Mouse (Mus musculus) B cell, adult 62 days (primary cell): ENCODE results near the gene Vmn2r15. TPM values are rescaled to one million over a fixed set of nuclear protein-coding genes. Genes with fewer than 3 reads are reported as not detected.

Experiments
- total RNA-seq: library from RNA; stranded (reverse); gene quantifications from 4 replicates; pipeline ENCODE4 v1.2.4, GENCODE M21; 2023

The Vmn2r15 gene
- total RNA-seq = not detected in 4 replicates

DNA sequence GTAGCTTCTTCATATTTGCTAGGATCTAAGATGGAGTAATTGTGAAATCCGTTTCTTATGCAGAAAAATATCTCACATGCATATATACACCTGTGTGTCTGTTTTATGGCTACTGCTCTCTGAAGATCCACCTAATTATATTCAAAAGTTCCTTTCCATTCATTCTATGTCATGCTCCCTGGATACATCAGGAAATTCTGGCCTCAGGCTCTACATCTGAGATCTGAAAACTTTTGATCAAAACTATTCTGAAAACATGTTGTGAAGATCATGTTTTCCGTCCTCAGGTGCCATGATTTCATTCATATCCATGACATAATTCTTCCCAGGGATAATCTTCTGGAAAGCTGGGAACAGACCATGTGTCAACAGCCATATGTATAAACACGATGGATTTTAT lies at the start of gene Vmn2r15:
Vmn2r15 (minus strand) TSS at position 101 of the 400 bp plus-strand sequence.

GRCm38 (mm10) chr5:109329862-109330261 lies 32.4 kb upstream of the Vmn2r15 start, which contains the start of gene Vmn2r16:
Vmn2r16 (plus strand) TSS chr5:109330162.

Other genes starting within 250 kb of the Vmn2r15 start
- gene Vmn2r11, start 238.1 kb downstream of the Vmn2r15 start, total RNA-seq = not detected in 4 replicates
- not detected in 4 replicates for gene Vmn2r12, start 199.7 kb downstream of the Vmn2r15 start, total RNA-seq
- gene Vmn2r13, start 105.4 kb downstream of the Vmn2r15 start, total RNA-seq = not detected in 4 replicates
- not detected in 4 replicates for gene Vmn2r14, start 72.9 kb downstream of the Vmn2r15 start, total RNA-seq
- not detected in 4 replicates for gene Vmn2r16, start 32.5 kb upstream of the Vmn2r15 start, total RNA-seq
- gene Vmn2r17, start 122.0 kb upstream of the Vmn2r15 start, total RNA-seq = not detected in 4 replicates